Mouse (Mus musculus): ENCODE results near the gene 2810004N23Rik. TPM values are rescaled to one million over a fixed set of nuclear protein-coding genes. Genes with fewer than 3 reads are reported as not detected.

Gene 2810004N23Rik
- total and polyA plus RNA-seq, 3 experiments = 28.9 to 51.7 (median 47.3) TPM

- Histone ChIP-seq H3K9ac (ENCODE audit: low read depth, low read length) (no peak overlapping the region), H3K79me2 (replicated peaks; ENCODE audit: control insufficient read depth, insufficient read depth, low read length) (no peaks in the 10 kb centered on the region), H3K27me3 (ENCODE audit: control insufficient read depth, insufficient read depth, low read length) (no peaks in the 10 kb centered on the region), H3K4me1 (ENCODE audit: control insufficient read depth, insufficient read depth, low read length) (peaks cover 1% of the 10 kb centered on the region; the same call in 1 of the 2 replicates), H3K4me3 (no peak overlapping the region), H3K27ac (no peak overlapping the region), H3K36me3 (ENCODE audit: control insufficient read depth, insufficient read depth, low read length) (peaks cover 4% of the 10 kb centered on the region)
- no peak for DNase-seq
- intact Hi-C loops (cut with DNase I) = no loop called here
- 91% methylated on average over 10 of the region's 10 CpGs for WGBS
- TF ChIP-seq EP300 (IDR thresholded peaks at IDR 0.05; ENCODE audit: insufficient read depth, low read depth, low read length) (no peak), POLR2A (IDR thresholded peaks at IDR 0.05; ENCODE audit: insufficient read depth, low read depth, low read length) (no peak)
Observed at GRCm38 (mm10) chr8:124841775-124842174, 21.1 kb downstream of the 2810004N23Rik start.

- no peak overlapping the region for H3K4me3 ChIP-seq
- H3K79me2 ChIP-seq (replicated peaks; ENCODE audit: control insufficient read depth, insufficient read depth, low read length) = no peaks in the 10 kb centered on the region
- TF ChIP-seq POLR2A (IDR thresholded peaks at IDR 0.05; ENCODE audit: insufficient read depth, low read depth, low read length) (no peak), EP300 (IDR thresholded peaks at IDR 0.05; ENCODE audit: insufficient read depth, low read depth, low read length) (no peak), CTCF (IDR thresholded peaks at IDR 0.05) (no peak)
- intact Hi-C loops (cut with DNase I) = no loop called here
- WGBS = 94% methylated on average over 7 of the region's 7 CpGs
- no peak overlapping the region for H3K9ac ChIP-seq (ENCODE audit: low read depth, low read length)
- no peaks in the 10 kb centered on the region for H3K27me3 ChIP-seq (ENCODE audit: control insufficient read depth, insufficient read depth, low read length)
- H3K4me1 ChIP-seq (ENCODE audit: control insufficient read depth, insufficient read depth, low read length) = peaks cover 1% of the 10 kb centered on the region; the same call in 1 of the 2 replicates
- peaks cover 4% of the 10 kb centered on the region for H3K36me3 ChIP-seq (ENCODE audit: control insufficient read depth, insufficient read depth, low read length)
- H3K27ac ChIP-seq = no peak overlapping the region
- DNase-seq = no peak
Observed at GRCm38 (mm10) chr8:124840900-124841299, 22.0 kb downstream of the 2810004N23Rik start.

GRCm38 (mm10) chr8:124839371-124839770 lies 23.5 kb downstream of the 2810004N23Rik start:
- TF ChIP-seq EP300 (IDR thresholded peaks at IDR 0.05; ENCODE audit: insufficient read depth, low read depth, low read length) (no peak), CTCF (IDR thresholded peaks at IDR 0.05) (no peak), POLR2A (IDR thresholded peaks at IDR 0.05; ENCODE audit: insufficient read depth, low read depth, low read length) (no peak)
- Histone ChIP-seq H3K4me3 (no peak overlapping the region), H3K27me3 (ENCODE audit: control insufficient read depth, insufficient read depth, low read length) (no peaks in the 10 kb centered on the region), H3K36me3 (ENCODE audit: control insufficient read depth, insufficient read depth, low read length) (no peaks in the 10 kb centered on the region), H3K27ac (no peak overlapping the region), H3K4me1 (ENCODE audit: control insufficient read depth, insufficient read depth, low read length) (no peaks in the 10 kb centered on the region), H3K9ac (ENCODE audit: low read depth, low read length) (no peak overlapping the region), H3K79me2 (replicated peaks; ENCODE audit: control insufficient read depth, insufficient read depth, low read length) (no peaks in the 10 kb centered on the region)
- WGBS = 81% methylated on average over 10 of the region's 10 CpGs
- intact Hi-C loops (cut with DNase I) = no loop called here
- no peak for DNase-seq

GRCm38 (mm10) chr8:124837956-124838355 lies 25.0 kb downstream of the 2810004N23Rik start:
- no peak overlapping the region for H3K4me3 ChIP-seq
- TF ChIP-seq EP300 (IDR thresholded peaks at IDR 0.05; ENCODE audit: insufficient read depth, low read depth, low read length) (no peak), POLR2A (IDR thresholded peaks at IDR 0.05; ENCODE audit: insufficient read depth, low read depth, low read length) (no peak), CTCF (IDR thresholded peaks at IDR 0.05) (no peak)
- H3K9ac ChIP-seq (ENCODE audit: low read depth, low read length) = no peak overlapping the region
- no peaks in the 10 kb centered on the region for H3K27me3 ChIP-seq (ENCODE audit: control insufficient read depth, insufficient read depth, low read length)
- H3K27ac ChIP-seq = no peak overlapping the region
- 73% methylated on average over 2 of the region's 2 CpGs for WGBS
- no peak for DNase-seq
- H3K4me1 ChIP-seq (ENCODE audit: control insufficient read depth, insufficient read depth, low read length) = peaks cover 4% of the 10 kb centered on the region
- H3K36me3 ChIP-seq (ENCODE audit: control insufficient read depth, insufficient read depth, low read length) = no peaks in the 10 kb centered on the region
- no peaks in the 10 kb centered on the region for H3K79me2 ChIP-seq (replicated peaks; ENCODE audit: control insufficient read depth, insufficient read depth, low read length)
- intact Hi-C loops (cut with DNase I) = no loop called here

- no peak overlapping the region for H3K4me3 ChIP-seq
- intact Hi-C loops (cut with DNase I) = no loop called here
- H3K36me3 ChIP-seq (ENCODE audit: control insufficient read depth, insufficient read depth, low read length) = no peaks in the 10 kb centered on the region
- DNase-seq = no peak
- TF ChIP-seq POLR2A (IDR thresholded peaks at IDR 0.05; ENCODE audit: insufficient read depth, low read depth, low read length) = no peak
- TF ChIP-seq CTCF (IDR thresholded peaks at IDR 0.05) = no peak
- no peak for TF ChIP-seq EP300 (IDR thresholded peaks at IDR 0.05; ENCODE audit: insufficient read depth, low read depth, low read length)
- H3K27me3 ChIP-seq (ENCODE audit: control insufficient read depth, insufficient read depth, low read length) = no peaks in the 10 kb centered on the region
- H3K9ac ChIP-seq (ENCODE audit: low read depth, low read length) = no peak overlapping the region
- 47% methylated on average over 2 of the region's 2 CpGs for WGBS
- no peaks in the 10 kb centered on the region for H3K79me2 ChIP-seq (replicated peaks; ENCODE audit: control insufficient read depth, insufficient read depth, low read length)
- H3K27ac ChIP-seq = no peak overlapping the region
- peaks cover 4% of the 10 kb centered on the region for H3K4me1 ChIP-seq (ENCODE audit: control insufficient read depth, insufficient read depth, low read length)
Observed at GRCm38 (mm10) chr8:124836907-124837306, 26.0 kb downstream of the 2810004N23Rik start.

GRCm38 (mm10) chr8:124836273-124836672 lies 26.6 kb downstream of the 2810004N23Rik start:
- H3K4me1 ChIP-seq (ENCODE audit: control insufficient read depth, insufficient read depth, low read length) = peaks cover 4% of the 10 kb centered on the region
- no peak overlapping the region for H3K9ac ChIP-seq (ENCODE audit: low read depth, low read length)
- no peaks in the 10 kb centered on the region for H3K79me2 ChIP-seq (replicated peaks; ENCODE audit: control insufficient read depth, insufficient read depth, low read length)
- H3K27ac ChIP-seq = no peak overlapping the region
- no peaks in the 10 kb centered on the region for H3K36me3 ChIP-seq (ENCODE audit: control insufficient read depth, insufficient read depth, low read length)
- no peaks in the 10 kb centered on the region for H3K27me3 ChIP-seq (ENCODE audit: control insufficient read depth, insufficient read depth, low read length)
- DNase-seq = no peak
- TF ChIP-seq POLR2A (IDR thresholded peaks at IDR 0.05; ENCODE audit: insufficient read depth, low read depth, low read length) (no peak), EP300 (IDR thresholded peaks at IDR 0.05; ENCODE audit: insufficient read depth, low read depth, low read length) (no peak), CTCF (IDR thresholded peaks at IDR 0.05) (no peak)
- intact Hi-C loops (cut with DNase I) = no loop called here
- H3K4me3 ChIP-seq = no peak overlapping the region
- 93% methylated on average over 7 of the region's 7 CpGs for WGBS

All from heart, adult 2 months (tissue).